Mouse (Mus musculus) bone marrow macrophage, adult 2 months (primary cell): ENCODE results near the gene Mrc2.

Source experiments
- CTCF ChIP-seq: IDR thresholded peaks from 2 replicates; pipeline ENCODE4 v1.5.1; 2012; ENCODE audit warnings: low read depth, mild to moderate bottlenecking, low read length, moderate library complexity
- POLR2A ChIP-seq: IDR thresholded peaks from 2 replicates; pipeline ENCODE4 v1.6.1; 2012; ENCODE audit warnings: mild to moderate bottlenecking, low read depth, low read length, borderline replicate concordance

- TF ChIP-seq POLR2A (no peak), CTCF (no peak)
Measured at GRCm38 (mm10) chr11:105281291-105281690, 11.2 kb upstream of the Mrc2 start.
